Mouse (Mus musculus) kidney, embryonic 16.5 days (tissue): Measurements from ENCODE around the gene Nln. TPM values are rescaled to one million over a fixed set of nuclear protein-coding genes. Genes with fewer than 3 reads are reported as not detected.

Experiments used
- ATAC-seq: fragments of 200-750 bp; cut with Nextera tagmentation; 2 replicates; pipeline ENCODE4 v1.8.0; 2017; ENCODE audit warnings: moderate TSS enrichment; ENCODE audit not compliant: low FRiP score, low TSS enrichment
- H3K27ac ChIP-seq: fragments of 300-500 bp; sonication (generic); 2 replicates; pipeline ENCODE4 v1.5.1; 2014; ENCODE audit warnings: low read length
- H3K27me3 ChIP-seq: fragments of 300-500 bp; sonication (generic); 2 replicates; pipeline ENCODE4 v1.6.1; 2014; ENCODE audit warnings: low read length, control low read depth, mixed read lengths; ENCODE audit not compliant: insufficient read depth
- H3K36me3 ChIP-seq: fragments of 300-500 bp; sonication (generic); 2 replicates; pipeline ENCODE4 v1.6.1; 2014; ENCODE audit warnings: low read length, control low read depth, mixed read lengths; ENCODE audit not compliant: insufficient read depth
- H3K4me1 ChIP-seq: fragments of 300-500 bp; sonication (generic); 2 replicates; pipeline ENCODE4 v1.6.1; 2014; ENCODE audit warnings: low read length, control low read depth, mixed read lengths; ENCODE audit not compliant: insufficient read depth
- H3K4me2 ChIP-seq: fragments of 300-500 bp; sonication (generic); replicated peaks from 2 replicates; pipeline ENCODE4 v1.6.1; 2014; ENCODE audit warnings: low read depth, low read length
- H3K4me3 ChIP-seq: fragments of 300-500 bp; sonication (generic); 2 replicates; pipeline ENCODE4 v1.5.1; 2014; ENCODE audit warnings: mild to moderate bottlenecking, low read length
- H3K9ac ChIP-seq: fragments of 300-500 bp; sonication (generic); replicated peaks from 2 replicates; pipeline ENCODE4 v1.6.1; 2014; ENCODE audit warnings: low read length
- H3K9me3 ChIP-seq: fragments of 300-500 bp; sonication (generic); 2 replicates; pipeline ENCODE4 v1.6.1; 2016; ENCODE audit warnings: low read length, control low read depth
- WGBS: fragments of 180-500 bp; shearing (Covaris S2); extraction: QIAGEN DNeasy Blood & Tissue Kit; methylation state at CpG from one replicate; pipeline ENCODE4 v1.1.7; 2014; 5-methylcytosine and 5-hydroxymethylcytosine counted together
- polyA plus RNA-seq: library from polyadenylated mRNA; unstranded; fragments of >200 nt; fragmentation: Nextera tagmentation; extraction: Ambion mirVana; gene quantifications from 2 replicates; pipeline ENCODE4 v1.2.1, GENCODE M21; 2015

The Nln gene
- polyA plus RNA-seq, 1 experiment from 2014 or later: 20.5 TPM

GRCm38 (mm10) chr13:104013380-104013779 is 96.0 kb downstream of the Nln start:
- Histone ChIP-seq H3K9ac (no peak overlapping the region), H3K4me2 (no peak overlapping the region), H3K4me3 (no peak overlapping the region), H3K27ac (no peak overlapping the region), H3K27me3 (no peaks in the 10 kb centered on the region), H3K36me3 (no peaks in the 10 kb centered on the region), H3K9me3 (no peaks in the 10 kb centered on the region), H3K4me1 (no peaks in the 10 kb centered on the region)
- no peak for ATAC-seq
- 54% methylated on average over 6 of the region's 6 CpGs for WGBS

GRCm38 (mm10) chr13:104012214-104012833 is 97.1 kb downstream of the Nln start:
- 84% methylated on average over 11 of the region's 11 CpGs for WGBS
- H3K27me3 ChIP-seq: no peaks in the 10 kb centered on the region

GRCm38 (mm10) chr13:104011289-104011688 is 98.1 kb downstream of the Nln start:
- 86% methylated on average over 5 of the region's 5 CpGs for WGBS

More at GRCm38 (mm10) chr13:104012214-104012833, 97.1 kb downstream of the Nln start:
- H3K9me3 ChIP-seq: no peaks in the 10 kb centered on the region
- H3K4me2 ChIP-seq: no peak overlapping the region
- no peaks in the 10 kb centered on the region for H3K36me3 ChIP-seq
- no peaks in the 10 kb centered on the region for H3K4me1 ChIP-seq
- no peak overlapping the region for H3K27ac ChIP-seq
- no peak overlapping the region for H3K4me3 ChIP-seq
- no peak for ATAC-seq
- no peak overlapping the region for H3K9ac ChIP-seq

GRCm38 (mm10) chr13:104005231-104005845 is 104.1 kb downstream of the Nln start:
- no peaks in the 10 kb centered on the region for H3K9me3 ChIP-seq
- no peaks in the 10 kb centered on the region for H3K36me3 ChIP-seq
- no peak overlapping the region for H3K4me3 ChIP-seq
- H3K27ac ChIP-seq: no peak overlapping the region
- H3K9ac ChIP-seq: no peak overlapping the region
- no peak for ATAC-seq
- no peaks in the 10 kb centered on the region for H3K27me3 ChIP-seq
- no peaks in the 10 kb centered on the region for H3K4me1 ChIP-seq
- no peak overlapping the region for H3K4me2 ChIP-seq
- 86% methylated on average over 6 of the region's 6 CpGs for whole genome bisulfite sequencing

More at GRCm38 (mm10) chr13:104011289-104011688, 98.1 kb downstream of the Nln start:
- no peak overlapping the region for H3K4me3 ChIP-seq
- H3K4me1 ChIP-seq: no peaks in the 10 kb centered on the region
- no peaks in the 10 kb centered on the region for H3K27me3 ChIP-seq
- no peak overlapping the region for H3K4me2 ChIP-seq
- H3K9me3 ChIP-seq: no peaks in the 10 kb centered on the region
- no peaks in the 10 kb centered on the region for H3K36me3 ChIP-seq
- ATAC-seq: no peak
- H3K9ac ChIP-seq: no peak overlapping the region
- no peak overlapping the region for H3K27ac ChIP-seq

- Histone ChIP-seq H3K27ac (no peak overlapping the region), H3K36me3 (no peaks in the 10 kb centered on the region), H3K4me1 (no peaks in the 10 kb centered on the region), H3K4me2 (no peak overlapping the region), H3K27me3 (no peaks in the 10 kb centered on the region), H3K9me3 (peaks cover 4% of the 10 kb centered on the region; the same call in 1 of the 2 replicates), H3K4me3 (no peak overlapping the region), H3K9ac (no peak overlapping the region)
- no peak for ATAC-seq
- 79% methylated on average over 5 of the region's 5 CpGs for WGBS
Measured at GRCm38 (mm10) chr13:103994085-103994455, 115.3 kb downstream of the Nln start.

GRCm38 (mm10) chr13:103993142-103994084 is 116.0 kb downstream of the Nln start:
- WGBS: 73% methylated on average over 8 of the region's 8 CpGs
- Histone ChIP-seq H3K4me2 (no peak overlapping the region), H3K4me1 (no peaks in the 10 kb centered on the region), H3K27ac (no peak overlapping the region), H3K36me3 (no peaks in the 10 kb centered on the region), H3K27me3 (no peaks in the 10 kb centered on the region), H3K4me3 (no peak overlapping the region), H3K9ac (no peak overlapping the region), H3K9me3 (peaks cover 6% of the 10 kb centered on the region; the same call in 1 of the 2 replicates)
- no peak for ATAC-seq

GRCm38 (mm10) chr13:103986660-103987059 is 122.8 kb downstream of the Nln start:
- 59% methylated on average over 4 of the region's 4 CpGs for WGBS
- Histone ChIP-seq H3K4me1 (peaks cover 4% of the 10 kb centered on the region), H3K27me3 (no peaks in the 10 kb centered on the region), H3K36me3 (no peaks in the 10 kb centered on the region), H3K27ac (peak overlapping the region; percentile 48; the same call in 1 of the 2 replicates), H3K4me2 (no peak overlapping the region), H3K9ac (no peak overlapping the region), H3K9me3 (peaks cover 9% of the 10 kb centered on the region), H3K4me3 (no peak overlapping the region)
- ATAC-seq: peak; percentile 81

GRCm38 (mm10) chr13:103985510-103986278 is 123.7 kb downstream of the Nln start:
- H3K27ac ChIP-seq: peak overlapping the region; percentile 89
- H3K9me3 ChIP-seq: peaks cover 6% of the 10 kb centered on the region
- no peaks in the 10 kb centered on the region for H3K27me3 ChIP-seq
- H3K4me3 ChIP-seq: no peak overlapping the region
- H3K36me3 ChIP-seq: no peaks in the 10 kb centered on the region
- ATAC-seq: 0 out of 2 replicates have a peak, but pooled peaks have one; percentile 62
- peak overlapping the region; percentile 18; the same call in 1 of the 2 replicates for H3K4me2 ChIP-seq
- 64% methylated on average over 20 of the region's 20 CpGs for WGBS
- peaks cover 4% of the 10 kb centered on the region for H3K4me1 ChIP-seq
- no peak overlapping the region; the same call in 1 of the 2 replicates for H3K9ac ChIP-seq

GRCm38 (mm10) chr13:103982376-103982775 is 127.0 kb downstream of the Nln start:
- Histone ChIP-seq H3K4me1 (peaks cover 4% of the 10 kb centered on the region), H3K4me2 (no peak overlapping the region), H3K27ac (no peak overlapping the region), H3K27me3 (no peaks in the 10 kb centered on the region), H3K9me3 (peaks cover 4% of the 10 kb centered on the region; the same call in 1 of the 2 replicates), H3K4me3 (no peak overlapping the region), H3K36me3 (no peaks in the 10 kb centered on the region), H3K9ac (no peak overlapping the region)
- no peak for ATAC-seq
- 95% methylated on average over 3 of the region's 3 CpGs for WGBS
